Mouse (Mus musculus): ENCODE data around the gene Ptpn5.

DNA sequence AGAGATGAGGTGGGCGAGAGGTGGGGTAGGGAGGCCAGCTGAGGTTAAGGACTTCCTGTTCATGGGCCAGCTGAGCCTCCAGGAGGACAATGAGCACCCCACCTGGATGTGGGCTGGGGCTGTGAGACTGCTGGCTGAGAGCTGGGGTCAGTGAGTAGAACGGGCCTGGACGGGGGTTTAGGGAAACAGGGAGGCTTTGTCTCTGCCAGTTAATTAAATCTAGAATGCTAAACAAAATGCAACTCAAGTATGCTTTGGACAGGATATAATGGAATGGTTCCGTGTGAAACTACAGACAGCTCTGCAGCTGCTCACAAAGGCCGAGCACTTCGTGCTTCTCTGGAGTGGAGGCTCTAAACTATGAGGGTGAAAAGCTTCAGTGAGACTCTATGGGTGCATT is 32.9 kb downstream of the Ptpn5 start:
- TF ChIP-seq CTCF (IDR thresholded peaks at IDR 0.05; ENCODE audit: borderline replicate concordance, control insufficient read depth, extremely low read depth, insufficient read depth, low read length, poor library complexity) (no peak), POLR2A (IDR thresholded peaks at IDR 0.05; ENCODE audit: control insufficient read depth, extremely low read depth, insufficient read depth, low read length, poor library complexity) (no peak)
